In the genomic region with DNA sequence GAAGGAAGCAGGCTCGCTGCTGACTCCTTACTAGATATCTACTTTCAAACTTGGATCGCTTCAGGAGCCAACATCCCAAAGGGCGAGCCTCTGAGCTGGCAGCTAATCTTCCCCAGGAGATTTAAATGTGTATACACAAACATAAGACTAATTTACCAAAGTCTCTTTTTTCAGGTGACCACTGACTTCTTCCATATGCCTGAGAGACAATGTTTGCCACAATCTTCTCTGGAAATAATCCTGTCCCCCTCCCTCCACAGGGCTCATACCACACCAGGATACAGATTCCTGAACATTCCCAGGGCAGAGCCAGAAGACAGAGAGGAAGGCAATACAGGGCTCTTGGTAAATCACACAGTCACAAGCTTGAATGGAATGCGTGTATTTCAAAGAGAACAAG, we compare ENCODE assay signal across 8 mouse cellular contexts. TPM values are rescaled to one million over a fixed set of nuclear protein-coding genes. Genes with fewer than 3 reads are reported as not detected.
DNase-seq lines count a peak whose midpoint lies in the region; ATAC-seq and TF ChIP-seq lines count a peak whose summit lies in the region.

No protein-coding gene starts in this region.

- WGBS in kidney, embryonic 14.5 days: 84% methylated on average over 4 of the region's 4 CpGs
- 83% methylated on average over 4 of the region's 4 CpGs for WGBS in hindbrain, embryonic 13.5 days
- WGBS in midbrain, embryonic 14.5 days: 77% methylated on average over 4 of the region's 4 CpGs

- H3K4me1 ChIP-seq in kidney, embryonic 14.5 days (ENCODE audit: control insufficient read depth, insufficient read depth, low read length): peaks cover 10% of the 10 kb centered on the region; the same call in 1 of the 2 replicates
- peaks cover 5% of the 10 kb centered on the region; the same call in 1 of the 2 replicates for H3K4me1 ChIP-seq in cortical plate, adult 2 months (ENCODE audit: control insufficient read depth, insufficient read depth, low read length)
- peaks cover 43% of the 10 kb centered on the region for H3K4me1 ChIP-seq in hindbrain, embryonic 13.5 days (replicated peaks)
- peaks cover 27% of the 10 kb centered on the region for H3K4me1 ChIP-seq in midbrain, embryonic 14.5 days (ENCODE audit: control insufficient read depth, insufficient read depth, low read length)

- ATAC-seq in kidney, embryonic 14.5 days (ENCODE audit: low FRiP score, low TSS enrichment): no peak
- ATAC-seq in hindbrain, embryonic 13.5 days (ENCODE audit: low FRiP score): no peak
- no peak for ATAC-seq in midbrain, embryonic 14.5 days (ENCODE audit: low FRiP score, low TSS enrichment)

- no peak overlapping the region for H3K9ac ChIP-seq in kidney, embryonic 14.5 days (ENCODE audit: low read depth, low read length)
- H3K9ac ChIP-seq in hindbrain, embryonic 13.5 days: peak overlapping the region; percentile 96
- H3K9ac ChIP-seq in midbrain, embryonic 14.5 days (replicated peaks; ENCODE audit: low read length): peak overlapping the region; percentile 97; the same call in 1 of the 2 replicates

- TF ChIP-seq POLR2A in cortical plate, adult 2 months (IDR thresholded peaks at IDR 0.05; ENCODE audit: extremely low read depth, insufficient read depth, low read length): no peak

- H3K9me3 ChIP-seq in kidney, embryonic 14.5 days (ENCODE audit: control insufficient read depth, low read length): peaks cover 21% of the 10 kb centered on the region
- peaks cover 27% of the 10 kb centered on the region for H3K9me3 ChIP-seq in hindbrain, embryonic 13.5 days
- H3K9me3 ChIP-seq in midbrain, embryonic 14.5 days (ENCODE audit: control insufficient read depth, low read length): peaks cover 25% of the 10 kb centered on the region

- H3K36me3 ChIP-seq in kidney, embryonic 14.5 days (ENCODE audit: control insufficient read depth, insufficient read depth, low read length): peaks cover 7% of the 10 kb centered on the region; the same call in 1 of the 2 replicates
- H3K36me3 ChIP-seq in hindbrain, embryonic 13.5 days: peaks cover 42% of the 10 kb centered on the region
- peaks cover 24% of the 10 kb centered on the region for H3K36me3 ChIP-seq in midbrain, embryonic 14.5 days (ENCODE audit: control insufficient read depth, insufficient read depth, low read length)

- H3K4me2 ChIP-seq in kidney, embryonic 14.5 days (replicated peaks; ENCODE audit: low read depth, low read length): peak overlapping the region; percentile 77; the same call in 1 of the 2 replicates
- peak overlapping the region; percentile 87 for H3K4me2 ChIP-seq in hindbrain, embryonic 13.5 days
- peak overlapping the region; percentile 68 for H3K4me2 ChIP-seq in midbrain, embryonic 14.5 days (ENCODE audit: low read length)

- H3K27ac ChIP-seq in kidney, embryonic 14.5 days (ENCODE audit: low read depth, low read length): no peak overlapping the region
- no peak overlapping the region for H3K27ac ChIP-seq in cortical plate, adult 2 months (ENCODE audit: insufficient read depth, low read length)
- no peak overlapping the region for H3K27ac ChIP-seq in hindbrain, embryonic 13.5 days
- H3K27ac ChIP-seq in midbrain, embryonic 14.5 days (replicated peaks; ENCODE audit: low read depth, low read length): no peak overlapping the region

- no peak overlapping the region; the same call in 1 of the 2 replicates for H3K4me3 ChIP-seq in kidney, embryonic 14.5 days (ENCODE audit: low read length)
- peak overlapping the region; percentile 59; the same call in 1 of the 2 replicates for H3K4me3 ChIP-seq in cortical plate, adult 2 months (ENCODE audit: insufficient read depth, low read length)
- peak overlapping the region; percentile 87 for H3K4me3 ChIP-seq in hindbrain, embryonic 13.5 days
- peak overlapping the region; percentile 95 for H3K4me3 ChIP-seq in midbrain, embryonic 14.5 days (replicated peaks; ENCODE audit: low read depth, low read length)

- no peak for TF ChIP-seq CTCF in cortical plate, adult 2 months (IDR thresholded peaks at IDR 0.05; ENCODE audit: extremely low read depth, insufficient read depth, low read length)

- no peaks in the 10 kb centered on the region for H3K27me3 ChIP-seq in kidney, embryonic 14.5 days (ENCODE audit: control insufficient read depth, insufficient read depth, low read length)
- no peaks in the 10 kb centered on the region for H3K27me3 ChIP-seq in hindbrain, embryonic 13.5 days
- no peaks in the 10 kb centered on the region for H3K27me3 ChIP-seq in midbrain, embryonic 14.5 days (ENCODE audit: control insufficient read depth, insufficient read depth, low read length)

- DNase-seq in kidney, postnatal 10 days: no peak
- DNase-seq in midbrain, embryonic 14.5 days: no peak
- no peak for DNase-seq in urinary bladder, postnatal 14 days (ENCODE audit: low spot score)
- DNase-seq in spleen, adult 12 weeks (ENCODE audit: low spot score): no peak
- DNase-seq in thymus, postnatal 10 days (ENCODE audit: low spot score in 2 of 2): no peak

RNA-seq across cellular contexts. Expression of a gene that starts 4.8 kb away (rescaled TPM):
- 248 and 307 TPM in 2 replicates for polyA plus RNA-seq in kidney, embryonic 14.5 days (2014; fragmentation: Nextera tagmentation; extraction: Ambion mirVana)
- polyA plus RNA-seq in cortical plate, adult 2 months (2012; rRNA removed): 194 and 257 TPM in 2 replicates
- polyA plus RNA-seq in hindbrain, embryonic 13.5 days (2015; fragmentation: Nextera tagmentation; extraction: Ambion mirVana): 6,024 and 6,534 TPM in 2 replicates
- polyA plus RNA-seq in midbrain, embryonic 14.5 days (2014; fragmentation: Nextera tagmentation; extraction: Ambion mirVana): 7,465 and 9,945 TPM in 2 replicates

RNA-seq across cellular contexts. Expression of a gene that starts 6.4 kb away (rescaled TPM):
- 48.7 and 49.5 TPM in 2 replicates for polyA plus RNA-seq in kidney, embryonic 14.5 days (2014; fragmentation: Nextera tagmentation; extraction: Ambion mirVana)
- polyA plus RNA-seq in cortical plate, adult 2 months (2012; rRNA removed): 84.2 and 89.1 TPM in 2 replicates
- polyA plus RNA-seq in hindbrain, embryonic 13.5 days (2015; fragmentation: Nextera tagmentation; extraction: Ambion mirVana): 219 and 232 TPM in 2 replicates
- polyA plus RNA-seq in midbrain, embryonic 14.5 days (2014; fragmentation: Nextera tagmentation; extraction: Ambion mirVana): 353 and 397 TPM in 2 replicates

Comparison
In these comparisons a context has a peak if more than half of its experiments do, and no peak if none do; other contexts are left out.
1. RNA of a gene that starts 4.8 kb away (polyA plus RNA-seq): 7,465 to 9,945 TPM in midbrain, embryonic 14.5 days and 6,024 to 6,534 TPM in hindbrain, embryonic 13.5 days; 194 to 257 TPM in cortical plate, adult 2 months and 248 to 307 TPM in kidney, embryonic 14.5 days; every median in the first group is over 10 times any median in the second.
2. Peak in every context shown above with its lines, with median percentiles within 50 percentile points of each other: H3K4me2 ChIP-seq.